Mouse (Mus musculus): ENCODE results near the gene Sftpd. TPM values are rescaled to one million over a fixed set of nuclear protein-coding genes. Genes with fewer than 3 reads are reported as not detected.

The Sftpd gene
- polyA plus RNA-seq, 1 experiment from 2014 or later = 0.11 TPM

- Histone ChIP-seq H3K36me3 (ENCODE audit: control insufficient read depth, insufficient read depth) (no peaks in the 10 kb centered on the region), H3K9me3 (replicated peaks; ENCODE audit: control insufficient read depth, low read length) (no peaks in the 10 kb centered on the region), H3K4me3 (ENCODE audit: low read length) (no peak overlapping the region), H3K4me2 (ENCODE audit: low read depth, low read length) (no peak overlapping the region), H3K27ac (ENCODE audit: low read length) (no peak overlapping the region), H3K27me3 (ENCODE audit: control insufficient read depth, insufficient read depth, low read length) (no peaks in the 10 kb centered on the region), H3K9ac (ENCODE audit: low read length) (no peak overlapping the region), H3K4me1 (ENCODE audit: control insufficient read depth, insufficient read depth, low read length) (no peaks in the 10 kb centered on the region)
- ATAC-seq (replicated peaks; ENCODE audit: extremely low read depth, insufficient read depth, low FRiP score) = no peak
- WGBS = 78% methylated on average over 5 of the region's 5 CpGs
Observed at GRCm38 (mm10) chr14:41124683-41125082, 60.3 kb downstream of the Sftpd start.

Other genes starting within 250 kb of the Sftpd start
- 44.4 and 46.1 TPM in 2 replicates for gene Tspan14, start 218.3 kb downstream of the Sftpd start, polyA plus RNA-seq (2015; fragmentation: Nextera tagmentation; extraction: Ambion mirVana)
- gene Fam213a, start 171.4 kb downstream of the Sftpd start, polyA plus RNA-seq (2015; fragmentation: Nextera tagmentation; extraction: Ambion mirVana) = 35.8 and 40.3 TPM in 2 replicates
- 0.17 TPM in 1 of 2 replicates, not detected in the other for gene Dydc2, start 115.9 kb downstream of the Sftpd start, polyA plus RNA-seq (2015; fragmentation: Nextera tagmentation; extraction: Ambion mirVana)
- gene Dydc1, start 112.2 kb downstream of the Sftpd start, polyA plus RNA-seq (2015; fragmentation: Nextera tagmentation; extraction: Ambion mirVana) = not detected in 2 replicates
- 0.41 and 1.2 TPM in 2 replicates for gene Mat1a, start 80.1 kb downstream of the Sftpd start, polyA plus RNA-seq (2015; fragmentation: Nextera tagmentation; extraction: Ambion mirVana)
- 1.5 and 22.7 TPM in 2 replicates for gene Sftpa1, start 53.4 kb downstream of the Sftpd start, polyA plus RNA-seq (2015; fragmentation: Nextera tagmentation; extraction: Ambion mirVana)
- gene Mbl1, start 33.7 kb downstream of the Sftpd start, polyA plus RNA-seq (2015; fragmentation: Nextera tagmentation; extraction: Ambion mirVana) = not detected in 2 replicates
- gene Gm2832, start 93.7 kb upstream of the Sftpd start, polyA plus RNA-seq (2015; fragmentation: Nextera tagmentation; extraction: Ambion mirVana) = not detected in 2 replicates
- not detected in 2 replicates for gene Gm5798, start 163.5 kb upstream of the Sftpd start, polyA plus RNA-seq (2015; fragmentation: Nextera tagmentation; extraction: Ambion mirVana)
- gene Gm7945, start 201.2 kb upstream of the Sftpd start, polyA plus RNA-seq (2015; fragmentation: Nextera tagmentation; extraction: Ambion mirVana) = not detected in 2 replicates
- not detected in 2 replicates for gene Gm6482, start 223.1 kb upstream of the Sftpd start, polyA plus RNA-seq (2015; fragmentation: Nextera tagmentation; extraction: Ambion mirVana)